Mouse (Mus musculus): ENCODE measurements around the gene Zfp978. TPM values are rescaled to one million over a fixed set of nuclear protein-coding genes. Genes with fewer than 3 reads are reported as not detected.
"Not testable (repeated sequence)": the region's sequence is repeated elsewhere in the genome, so short reads cannot be mapped to it uniquely, and the experiment has no call there.

Zfp978 gene
- polyA plus RNA-seq, 2 experiments: not detected

DNA sequence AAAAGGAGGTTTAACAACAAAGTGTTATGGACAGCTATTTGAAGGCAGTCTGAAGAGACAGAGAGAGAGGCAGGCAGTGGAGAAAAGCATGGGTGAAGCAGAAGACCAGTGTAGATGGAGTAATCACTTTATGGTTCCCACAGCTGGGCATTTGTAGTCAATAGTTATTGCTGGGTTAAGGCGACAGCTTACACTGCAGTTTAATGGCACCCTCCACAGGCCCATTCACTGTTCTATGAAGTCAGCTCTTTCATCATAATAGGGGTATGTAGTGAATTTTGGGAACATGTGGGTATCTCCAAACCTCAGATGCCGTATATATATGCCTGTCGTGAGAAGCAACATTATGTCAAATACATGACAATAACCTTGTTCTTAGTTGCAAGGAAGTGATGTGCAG lies 59.7 kb downstream of the Zfp978 start:
- Histone ChIP-seq H3K4me3 (replicated peaks; ENCODE audit: low read length) (no peak overlapping the region), H3K4me2 (replicated peaks; ENCODE audit: low read depth, low read length, severe bottlenecking) (no peak overlapping the region), H3K27me3 (ENCODE audit: control insufficient read depth, insufficient read depth, low read length) (no peaks in the 10 kb centered on the region), H3K4me1 (ENCODE audit: control insufficient read depth, insufficient read depth, low read length) (no peaks in the 10 kb centered on the region), H3K27ac (replicated peaks; ENCODE audit: low read depth, low read length) (no peak overlapping the region), H3K36me3 (ENCODE audit: control insufficient read depth, insufficient read depth, low read length) (no peaks in the 10 kb centered on the region), H3K9ac (ENCODE audit: low read depth, low read length, severe bottlenecking) (no peak overlapping the region), H3K9me3 (ENCODE audit: control insufficient read depth, low read length) (peaks cover 64% of the 10 kb centered on the region)
- ATAC-seq (ENCODE audit: low FRiP score, low read depth): no peak
- WGBS: 71% methylated on average over 3 of the region's 3 CpGs
- no peak for TF ChIP-seq POLR2A (IDR thresholded peaks at IDR 0.05; ENCODE audit: borderline replicate concordance, extremely low read depth, insufficient read depth, insufficient read length)
- no peak for DNase-seq (ENCODE audit: low spot score)

GRCm38 (mm10) chr4:147421316-147421715 lies 60.2 kb downstream of the Zfp978 start:
- DNase-seq (ENCODE audit: low spot score); H3K4me3 ChIP-seq (replicated peaks; ENCODE audit: low read length); H3K27me3 ChIP-seq (ENCODE audit: control insufficient read depth, insufficient read depth, low read length); H3K27ac ChIP-seq (replicated peaks; ENCODE audit: low read depth, low read length); H3K4me1 ChIP-seq (ENCODE audit: control insufficient read depth, insufficient read depth, low read length); H3K36me3 ChIP-seq (ENCODE audit: control insufficient read depth, insufficient read depth, low read length); ATAC-seq (ENCODE audit: low FRiP score, low read depth); H3K9ac ChIP-seq (ENCODE audit: low read depth, low read length, severe bottlenecking); H3K4me2 ChIP-seq (replicated peaks; ENCODE audit: low read depth, low read length, severe bottlenecking): not testable (repeated sequence)
- H3K9me3 ChIP-seq (ENCODE audit: control insufficient read depth, low read length): peaks cover 60% of the 10 kb centered on the region
- WGBS: 30% methylated on average over 1 of the region's 1 CpGs

DNA sequence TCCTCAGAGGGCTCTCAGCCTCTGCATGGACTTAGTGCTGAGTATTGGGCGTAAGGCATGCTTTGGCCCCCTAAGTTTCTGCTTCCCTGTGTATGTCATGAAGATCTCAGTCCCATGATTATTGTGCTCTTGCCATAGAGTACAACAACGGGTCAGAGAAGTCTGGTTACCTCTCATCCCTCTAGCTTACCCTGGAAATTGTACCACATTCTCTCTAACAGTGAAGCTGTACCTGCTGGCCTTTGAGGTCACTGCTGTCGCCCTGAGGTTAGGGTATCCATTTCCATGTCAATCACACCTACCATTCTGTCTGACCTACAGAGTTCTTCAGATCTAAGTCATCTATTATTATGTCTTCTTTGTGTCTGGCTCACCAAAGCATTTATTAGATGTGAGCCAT lies 62.0 kb downstream of the Zfp978 start:
- H3K9ac ChIP-seq (ENCODE audit: low read depth, low read length, severe bottlenecking): no peak overlapping the region
- DNase-seq (ENCODE audit: low spot score) (no peak), ATAC-seq (ENCODE audit: low FRiP score, low read depth) (no peak)
- 42% methylated on average over 3 of the region's 3 CpGs for WGBS
- no peaks in the 10 kb centered on the region for H3K4me1 ChIP-seq (ENCODE audit: control insufficient read depth, insufficient read depth, low read length)
- TF ChIP-seq POLR2A (IDR thresholded peaks at IDR 0.05; ENCODE audit: borderline replicate concordance, extremely low read depth, insufficient read depth, insufficient read length): no peak
- H3K27me3 ChIP-seq (ENCODE audit: control insufficient read depth, insufficient read depth, low read length): no peaks in the 10 kb centered on the region
- H3K36me3 ChIP-seq (ENCODE audit: control insufficient read depth, insufficient read depth, low read length): no peaks in the 10 kb centered on the region
- no peak overlapping the region for H3K27ac ChIP-seq (replicated peaks; ENCODE audit: low read depth, low read length)
- H3K9me3 ChIP-seq (ENCODE audit: control insufficient read depth, low read length): peaks cover 49% of the 10 kb centered on the region
- no peak overlapping the region for H3K4me2 ChIP-seq (replicated peaks; ENCODE audit: low read depth, low read length, severe bottlenecking)
- no peak overlapping the region for H3K4me3 ChIP-seq (replicated peaks; ENCODE audit: low read length)

GRCm38 (mm10) chr4:147423641-147424298 lies 62.7 kb downstream of the Zfp978 start:
- WGBS: 57% methylated on average over 4 of the region's 4 CpGs
- H3K27me3 ChIP-seq (ENCODE audit: control insufficient read depth, insufficient read depth, low read length): no peaks in the 10 kb centered on the region
- no peak overlapping the region for H3K27ac ChIP-seq (replicated peaks; ENCODE audit: low read depth, low read length)
- H3K36me3 ChIP-seq (ENCODE audit: control insufficient read depth, insufficient read depth, low read length): no peaks in the 10 kb centered on the region
- no peak overlapping the region for H3K4me2 ChIP-seq (replicated peaks; ENCODE audit: low read depth, low read length, severe bottlenecking)
- peaks cover 47% of the 10 kb centered on the region for H3K9me3 ChIP-seq (ENCODE audit: control insufficient read depth, low read length)
- no peak for TF ChIP-seq POLR2A (IDR thresholded peaks at IDR 0.05; ENCODE audit: borderline replicate concordance, extremely low read depth, insufficient read depth, insufficient read length)
- ATAC-seq (ENCODE audit: low FRiP score, low read depth) (no peak), DNase-seq (ENCODE audit: low spot score) (no peak)
- H3K4me3 ChIP-seq (replicated peaks; ENCODE audit: low read length): no peak overlapping the region
- no peak overlapping the region for H3K9ac ChIP-seq (ENCODE audit: low read depth, low read length, severe bottlenecking)
- H3K4me1 ChIP-seq (ENCODE audit: control insufficient read depth, insufficient read depth, low read length): no peaks in the 10 kb centered on the region

GRCm38 (mm10) chr4:147424404-147424803 lies 63.3 kb downstream of the Zfp978 start:
- H3K36me3 ChIP-seq (ENCODE audit: control insufficient read depth, insufficient read depth, low read length); H3K4me1 ChIP-seq (ENCODE audit: control insufficient read depth, insufficient read depth, low read length); ATAC-seq (ENCODE audit: low FRiP score, low read depth); H3K27ac ChIP-seq (replicated peaks; ENCODE audit: low read depth, low read length); DNase-seq (ENCODE audit: low spot score); H3K27me3 ChIP-seq (ENCODE audit: control insufficient read depth, insufficient read depth, low read length); H3K4me2 ChIP-seq (replicated peaks; ENCODE audit: low read depth, low read length, severe bottlenecking); H3K9ac ChIP-seq (ENCODE audit: low read depth, low read length, severe bottlenecking); H3K4me3 ChIP-seq (replicated peaks; ENCODE audit: low read length): not testable (repeated sequence)
- WGBS: 51% methylated on average over 3 of the region's 3 CpGs
- peaks cover 47% of the 10 kb centered on the region for H3K9me3 ChIP-seq (ENCODE audit: control insufficient read depth, low read length)

- WGBS: 54% methylated on average over 5 of the region's 5 CpGs
- H3K4me2 ChIP-seq (replicated peaks; ENCODE audit: low read depth, low read length, severe bottlenecking): not testable (repeated sequence)
- peaks cover 55% of the 10 kb centered on the region for H3K9me3 ChIP-seq (ENCODE audit: control insufficient read depth, low read length)
These were observed 64.7 kb downstream of the Zfp978 start for GRCm38 (mm10) chr4:147425615-147426347.

More at GRCm38 (mm10) chr4:147425615-147426347, 64.7 kb downstream of the Zfp978 start:
- DNase-seq (ENCODE audit: low spot score): peak; percentile 67
- H3K4me3 ChIP-seq (replicated peaks; ENCODE audit: low read length); ATAC-seq (ENCODE audit: low FRiP score, low read depth); H3K36me3 ChIP-seq (ENCODE audit: control insufficient read depth, insufficient read depth, low read length); H3K27ac ChIP-seq (replicated peaks; ENCODE audit: low read depth, low read length); H3K4me1 ChIP-seq (ENCODE audit: control insufficient read depth, insufficient read depth, low read length); H3K9ac ChIP-seq (ENCODE audit: low read depth, low read length, severe bottlenecking); H3K27me3 ChIP-seq (ENCODE audit: control insufficient read depth, insufficient read depth, low read length): not testable (repeated sequence)

Measured in limb, embryonic 14.5 days (tissue).